Mouse (Mus musculus) left cerebral cortex, adult 11 months (tissue): ENCODE measurements at regions not wholly inside any gene's neighbourhood (a gene's known extent, or its start where the extent isn't known, plus 50 kb on each side); places are given as distances from the start of the nearest gene placed in this dataset.

ENCODE experiments used
- DNase-seq: peaks from one replicate; pipeline ENCODE4 v3.0.0; 2022; ENCODE audit warnings: low spot score

- DNase-seq: no peak
Measured at GRCm38 (mm10) chr11:114433561-114433960, 234.8 kb upstream of the Rpl38 start.

GRCm38 (mm10) chr11:114425447-114425846 is 242.9 kb upstream of the Rpl38 start:
- DNase-seq: no peak

GRCm38 (mm10) chr11:114423322-114423721 is 245.0 kb upstream of the Rpl38 start:
- no peak for DNase-seq

GRCm38 (mm10) chr11:114419002-114419401 is 249.3 kb upstream of the Rpl38 start:
- no peak for DNase-seq

- DNase-seq: no peak
Measured at GRCm38 (mm10) chr11:114416168-114416567, 252.2 kb upstream of the Rpl38 start.

GRCm38 (mm10) chr11:114404401-114404800 is 263.9 kb upstream of the Rpl38 start:
- DNase-seq: no peak

GRCm38 (mm10) chr11:114402556-114403320 is 265.6 kb upstream of the Rpl38 start:
- no peak for DNase-seq

- DNase-seq: no peak
Measured at GRCm38 (mm10) chr11:114400701-114401100, 267.6 kb upstream of the Rpl38 start.

- no peak for DNase-seq
Measured at GRCm38 (mm10) chr11:114392161-114392560, 276.2 kb upstream of the Rpl38 start.

GRCm38 (mm10) chr11:114391553-114391952 is 276.8 kb upstream of the Rpl38 start:
- DNase-seq: no peak

GRCm38 (mm10) chr11:114387091-114387490 is 281.2 kb upstream of the Rpl38 start:
- no peak for DNase-seq

GRCm38 (mm10) chr11:114379411-114379824 is 288.9 kb upstream of the Rpl38 start:
- DNase-seq: no peak

- DNase-seq: no peak
Measured at GRCm38 (mm10) chr11:114375921-114376320, 292.4 kb upstream of the Rpl38 start.

GRCm38 (mm10) chr11:114370708-114371107 is 297.6 kb upstream of the Rpl38 start:
- no peak for DNase-seq

GRCm38 (mm10) chr11:114367779-114368178 is 300.5 kb upstream of the Rpl38 start:
- no peak for DNase-seq

- DNase-seq: no peak
Measured at GRCm38 (mm10) chr11:114360946-114361345, 294.1 kb upstream of the Sdk2 start.

- no peak for DNase-seq
Measured at GRCm38 (mm10) chr11:114360321-114360720, 293.5 kb upstream of the Sdk2 start.

- DNase-seq: no peak
Measured at GRCm38 (mm10) chr11:114352146-114352795, 285.4 kb upstream of the Sdk2 start.

- DNase-seq: no peak
Measured at GRCm38 (mm10) chr11:114336839-114337484, 270.1 kb upstream of the Sdk2 start.

GRCm38 (mm10) chr11:114335950-114336838 is 269.3 kb upstream of the Sdk2 start:
- DNase-seq: no peak

- no peak for DNase-seq
Measured at GRCm38 (mm10) chr11:114331579-114332150, 264.8 kb upstream of the Sdk2 start.

GRCm38 (mm10) chr11:114330316-114330715 is 263.5 kb upstream of the Sdk2 start:
- DNase-seq: no peak
